Mouse (Mus musculus) testis, adult 2 months (tissue): ENCODE data around the gene Cma1. TPM values are rescaled to one million over a fixed set of nuclear protein-coding genes. Genes with fewer than 3 reads are reported as not detected.

Source experiments
- H3K27ac ChIP-seq: fragments of 200-500 bp; 2 replicates; pipeline ENCODE4 v1.5.1; 2012; ENCODE audit warnings: low read depth, low read length; ENCODE audit not compliant: control insufficient read depth, insufficient read depth
- H3K27me3 ChIP-seq: fragments of 200-500 bp; 2 replicates; pipeline ENCODE4 v1.6.1; 2012; ENCODE audit warnings: mild to moderate bottlenecking, low read length, moderate library complexity; ENCODE audit not compliant: control insufficient read depth, insufficient read depth
- H3K36me3 ChIP-seq: fragments of 200-500 bp; 2 replicates; pipeline ENCODE4 v1.6.1; 2012; ENCODE audit warnings: mild to moderate bottlenecking, low read length; ENCODE audit not compliant: control insufficient read depth, insufficient read depth
- H3K4me1 ChIP-seq: fragments of 200-500 bp; 2 replicates; pipeline ENCODE4 v1.6.1; 2012; ENCODE audit warnings: low read length; ENCODE audit not compliant: control insufficient read depth, insufficient read depth
- H3K4me3 ChIP-seq: fragments of 200-500 bp; 2 replicates; pipeline ENCODE4 v1.5.1; 2012; ENCODE audit warnings: low read depth, mild to moderate bottlenecking, low read length, moderate library complexity, mixed read lengths; ENCODE audit not compliant: control insufficient read depth
- CTCF ChIP-seq: fragments of 200-500 bp; IDR thresholded peaks from 2 replicates; pipeline ENCODE4 v1.5.1; 2012; ENCODE audit warnings: low read depth, mild to moderate bottlenecking, inconsistent platforms, low read length, moderate library complexity; ENCODE audit not compliant: control insufficient read depth, insufficient read depth, insufficient replicate concordance
- POLR2A ChIP-seq: fragments of 200-500 bp; IDR thresholded peaks from 2 replicates; pipeline ENCODE4 v1.6.1; 2012; ENCODE audit warnings: low read depth, mild to moderate bottlenecking, inconsistent platforms, low read length, moderate library complexity; ENCODE audit not compliant: control insufficient read depth
- polyA plus RNA-seq: library from polyadenylated mRNA; depleted of rRNA; stranded (reverse); fragments of >200 nt; gene quantifications from 2 replicates; pipeline ENCODE4 v1.2.3, GENCODE M21; 2012

Cma1 gene
- polyA plus RNA-seq, 1 experiment, result 0.10 TPM

DNA sequence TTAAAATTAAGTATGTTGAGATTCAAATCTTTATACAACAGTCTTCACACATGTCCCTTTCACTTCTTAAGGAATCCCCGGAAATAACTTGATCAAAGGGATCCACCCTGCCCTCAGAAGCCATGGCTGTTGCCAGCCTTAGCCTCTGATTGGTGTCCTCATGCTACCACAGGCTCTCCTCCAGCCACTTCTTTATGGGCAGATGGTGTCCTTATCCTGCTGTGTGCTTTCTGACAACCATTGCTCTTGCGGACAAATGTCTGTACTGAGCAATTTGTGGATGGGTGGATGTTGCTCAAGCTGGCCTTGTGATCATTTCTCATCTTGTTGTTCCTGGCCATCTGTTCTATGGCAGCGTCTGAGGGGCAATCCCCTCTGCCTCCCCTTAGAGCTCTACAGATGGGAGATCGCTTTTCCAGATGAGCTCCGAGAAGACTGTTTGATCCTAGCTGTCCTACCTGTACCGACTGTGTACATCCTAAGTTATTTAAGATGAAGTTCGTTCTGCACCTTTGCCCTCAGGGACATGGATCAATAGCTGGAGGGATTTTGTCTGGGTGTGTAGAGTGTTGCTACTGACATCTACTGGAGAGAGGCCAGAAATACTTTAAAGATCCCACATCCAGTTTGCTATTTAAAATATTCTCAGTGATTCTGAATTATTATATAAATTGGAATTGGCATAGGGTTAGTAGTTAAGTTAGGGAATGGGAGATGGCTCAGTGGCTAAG is 4.2 kb downstream of the Cma1 start:
- Histone ChIP-seq H3K27ac (no peak overlapping the region), H3K36me3 (no peaks in the 10 kb centered on the region), H3K4me3 (no peak overlapping the region), H3K4me1 (no peaks in the 10 kb centered on the region), H3K27me3 (no peaks in the 10 kb centered on the region)
- no peak for TF ChIP-seq POLR2A
- TF ChIP-seq CTCF, result no peak

DNA sequence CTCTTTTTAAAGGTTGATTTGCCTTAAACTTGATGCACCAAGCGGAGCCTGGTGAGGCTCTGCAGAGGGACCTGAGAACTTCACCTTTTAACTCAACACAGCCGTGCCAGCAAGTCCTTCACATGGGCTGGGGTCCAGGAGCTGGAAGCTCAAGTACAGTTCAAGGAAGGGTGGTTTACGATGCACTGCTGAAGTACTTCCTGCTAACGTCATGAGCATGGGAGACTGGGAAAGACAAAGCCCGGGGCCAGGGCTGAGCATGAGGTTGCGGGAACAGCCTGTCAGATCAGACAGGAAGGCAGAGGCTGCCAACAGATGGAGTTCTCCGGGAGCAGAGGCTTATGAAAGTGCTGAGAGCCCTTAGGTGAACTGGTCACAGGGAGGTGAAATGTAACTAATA is 10.9 kb downstream of the Cma1 start:
- no peak for TF ChIP-seq CTCF
- no peak for TF ChIP-seq POLR2A
- Histone ChIP-seq H3K27me3 (no peaks in the 10 kb centered on the region), H3K27ac (no peak overlapping the region), H3K36me3 (no peaks in the 10 kb centered on the region), H3K4me1 (peaks cover 4% of the 10 kb centered on the region), H3K4me3 (no peak overlapping the region)

GRCm38 (mm10) chr14:55929263-55929997 is 15.0 kb downstream of the Cma1 start:
- H3K4me3 ChIP-seq, result no peak overlapping the region
- TF ChIP-seq CTCF (no peak), POLR2A (no peak)
- no peak overlapping the region for H3K27ac ChIP-seq
- no peaks in the 10 kb centered on the region for H3K27me3 ChIP-seq
- H3K36me3 ChIP-seq, result no peaks in the 10 kb centered on the region
- peaks cover 4% of the 10 kb centered on the region for H3K4me1 ChIP-seq

GRCm38 (mm10) chr14:55926847-55927246 is 17.6 kb downstream of the Cma1 start:
- Histone ChIP-seq H3K27me3 (no peaks in the 10 kb centered on the region), H3K4me3 (no peak overlapping the region), H3K4me1 (peaks cover 4% of the 10 kb centered on the region), H3K27ac (no peak overlapping the region), H3K36me3 (no peaks in the 10 kb centered on the region)
- TF ChIP-seq CTCF (no peak), POLR2A (no peak)

GRCm38 (mm10) chr14:55922475-55923232 is 21.8 kb downstream of the Cma1 start:
- H3K36me3 ChIP-seq, result no peaks in the 10 kb centered on the region
- TF ChIP-seq POLR2A (no peak), CTCF (no peak)
- no peak overlapping the region for H3K4me3 ChIP-seq
- H3K27ac ChIP-seq, result no peak overlapping the region
- H3K27me3 ChIP-seq, result no peaks in the 10 kb centered on the region
- no peaks in the 10 kb centered on the region for H3K4me1 ChIP-seq

GRCm38 (mm10) chr14:55918240-55919082 is 26.0 kb downstream of the Cma1 start:
- TF ChIP-seq CTCF (peak; percentile 22; the same call in 1 of the 2 replicates), POLR2A (no peak)
- H3K4me3 ChIP-seq, result no peak overlapping the region
- H3K36me3 ChIP-seq, result no peaks in the 10 kb centered on the region
- H3K4me1 ChIP-seq, result no peaks in the 10 kb centered on the region
- no peaks in the 10 kb centered on the region for H3K27me3 ChIP-seq
- H3K27ac ChIP-seq, result no peak overlapping the region
